Mouse (Mus musculus): ENCODE measurements around the gene Afg1l. TPM values are rescaled to one million over a fixed set of nuclear protein-coding genes. Genes with fewer than 3 reads are reported as not detected.

Gene Afg1l
- polyA plus RNA-seq (2012; rRNA removed; ENCODE audit: low replicate concordance) = 8.2 and 12.4 TPM in 2 replicates

GRCm38 (mm10) chr10:42478341-42478720, at the start of gene Afg1l:
TSS of gene Afg1l (minus strand) at chr10:42478565.

GRCm38 (mm10) chr10:42501775-42502348, 23.5 kb upstream of the Afg1l start, which contains the start of gene Snx3:
TSS of gene Snx3 (plus strand) at chr10:42502030.

GRCm38 (mm10) chr10:42276507-42277345, 201.6 kb downstream of the Afg1l start, which contains the start of gene Foxo3:
TSS of gene Foxo3 (minus strand) at chr10:42276755.

Other genes starting within 250 kb of the Afg1l start
- gene Foxo3, start 201.8 kb downstream of the Afg1l start, polyA plus RNA-seq (2012; rRNA removed; ENCODE audit: low replicate concordance) = 15.1 and 34.1 TPM in 2 replicates
- gene Snx3, start 23.5 kb upstream of the Afg1l start, polyA plus RNA-seq (2012; rRNA removed; ENCODE audit: low replicate concordance) = 279 and 289 TPM in 2 replicates
- not detected in 2 replicates for gene Nr2e1, start 105.1 kb upstream of the Afg1l start, polyA plus RNA-seq (2012; rRNA removed; ENCODE audit: low replicate concordance)
- 21.3 and 24.1 TPM in 2 replicates for gene Ostm1, start 105.3 kb upstream of the Afg1l start, polyA plus RNA-seq (2012; rRNA removed; ENCODE audit: low replicate concordance)